Mouse (Mus musculus): ENCODE results near the gene Vcam1. TPM values are rescaled to one million over a fixed set of nuclear protein-coding genes. Genes with fewer than 3 reads are reported as not detected.

Vcam1 gene
- polyA plus RNA-seq, 1 experiment from 2014 or later: 78.2 TPM

DNA sequence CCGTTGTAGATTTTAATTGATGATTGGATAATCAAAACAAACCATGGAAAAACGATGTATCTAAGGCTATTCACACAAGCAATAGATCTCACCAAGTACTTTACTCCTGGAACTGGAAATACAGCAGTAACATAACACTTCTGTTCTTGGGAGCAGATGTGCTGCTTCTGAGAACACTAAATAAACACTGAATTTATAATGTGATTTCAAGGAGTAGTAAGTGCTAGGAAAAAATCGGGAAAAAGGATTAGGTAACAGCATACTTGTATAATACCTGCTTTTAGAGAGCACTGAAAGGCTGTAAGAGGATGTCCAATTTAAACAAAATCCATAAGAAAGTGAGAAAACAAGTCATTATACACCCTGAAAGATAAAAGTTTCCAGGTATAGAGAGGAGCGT lies 43.5 kb downstream of the Vcam1 start:
- no peaks in the 10 kb centered on the region for H3K27me3 ChIP-seq
- no peak overlapping the region for H3K27ac ChIP-seq
- WGBS: 74% methylated on average over 4 of the region's 4 CpGs
- ATAC-seq (replicated peaks; ENCODE audit: insufficient number of reproducible peaks, insufficient read depth, low FRiP score, low read depth): no peak
- H3K4me3 ChIP-seq: no peak overlapping the region
- no peak overlapping the region for H3K4me2 ChIP-seq
- H3K9ac ChIP-seq: no peak overlapping the region
- no peaks in the 10 kb centered on the region for H3K36me3 ChIP-seq
- peaks cover 2% of the 10 kb centered on the region for H3K4me1 ChIP-seq (replicated peaks)
- 0 out of 2 replicates have a peak, but pooled peaks cover 6% of the 10 kb centered on the region for H3K9me3 ChIP-seq (replicated peaks)

DNA sequence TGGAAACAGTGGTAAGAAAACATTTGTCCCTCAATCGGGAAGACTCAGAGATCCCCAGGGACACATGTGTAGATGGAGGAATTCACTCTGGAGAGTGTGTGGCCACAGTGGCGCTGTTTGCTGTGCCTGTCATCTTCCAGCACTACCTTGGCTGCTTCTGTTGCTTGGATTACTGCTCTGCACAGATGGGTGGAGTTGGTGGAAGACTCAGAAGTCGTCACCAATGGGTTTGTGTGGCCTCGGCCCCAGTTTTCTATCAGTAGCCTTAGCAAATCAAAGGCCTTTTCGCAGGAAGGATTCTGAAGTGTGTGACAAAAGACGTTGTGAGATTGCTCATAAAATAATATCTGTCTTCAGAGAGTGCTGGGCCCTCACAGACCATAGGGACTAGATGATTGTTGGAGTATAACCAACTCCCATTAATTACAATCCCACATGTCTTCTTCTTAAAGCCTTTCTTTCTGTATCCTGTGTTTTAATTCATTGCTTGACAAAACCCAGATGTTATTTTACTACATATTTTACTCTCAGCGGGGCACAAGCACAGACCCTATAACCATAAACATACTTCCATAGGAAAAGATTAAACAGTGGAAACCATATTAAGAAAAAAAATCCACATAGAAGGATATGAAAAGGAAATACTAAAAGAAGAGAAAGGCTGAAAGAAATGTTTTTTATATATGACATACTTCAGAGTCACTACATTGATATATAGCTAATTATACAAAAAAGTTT lies 48.4 kb downstream of the Vcam1 start:
- no peaks in the 10 kb centered on the region for H3K27me3 ChIP-seq
- peak; percentile 49; the same call in 1 of the 2 replicates for ATAC-seq (replicated peaks; ENCODE audit: insufficient number of reproducible peaks, insufficient read depth, low FRiP score, low read depth)
- H3K4me2 ChIP-seq: peak overlapping the region; percentile 38
- WGBS: 45% methylated on average over 7 of the region's 7 CpGs
- H3K36me3 ChIP-seq: no peaks in the 10 kb centered on the region
- H3K9ac ChIP-seq: no peak overlapping the region
- peaks cover 15% of the 10 kb centered on the region for H3K4me1 ChIP-seq (replicated peaks)
- H3K4me3 ChIP-seq: no peak overlapping the region
- no peaks in the 10 kb centered on the region for H3K9me3 ChIP-seq (replicated peaks)
- peak overlapping the region; percentile 62 for H3K27ac ChIP-seq

DNA sequence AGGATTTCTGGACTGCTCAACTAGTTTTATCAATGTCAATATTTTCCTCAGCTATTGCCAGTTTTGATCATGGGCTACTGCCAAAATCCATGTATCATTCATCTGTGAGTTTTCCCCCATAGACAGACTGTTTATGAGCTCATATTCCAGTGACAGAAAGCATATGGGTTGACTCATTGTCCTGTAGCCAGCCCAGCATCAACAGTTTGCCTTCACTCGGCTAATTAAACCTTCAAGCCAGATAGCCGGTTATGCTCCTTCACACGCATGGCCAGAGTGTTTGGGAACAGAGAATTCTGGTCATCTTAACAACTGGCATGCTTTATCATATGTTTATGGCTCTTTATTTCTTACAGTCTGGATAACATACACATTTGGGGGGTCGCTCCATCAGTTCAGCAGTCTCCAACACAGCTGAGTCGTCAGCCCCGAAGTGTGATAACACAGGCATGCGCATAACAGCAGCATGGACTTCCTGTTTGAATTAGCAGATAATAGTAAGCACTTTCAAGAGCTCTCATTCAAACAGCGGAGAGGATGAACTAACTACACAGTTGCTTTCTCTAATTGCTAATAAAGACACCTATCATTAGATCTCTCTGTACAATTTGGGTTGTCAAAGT lies 49.2 kb downstream of the Vcam1 start:
- WGBS: 18% methylated on average over 8 of the region's 8 CpGs
- peak overlapping the region; percentile 62 for H3K27ac ChIP-seq
- H3K9ac ChIP-seq: no peak overlapping the region
- ATAC-seq (replicated peaks; ENCODE audit: insufficient number of reproducible peaks, insufficient read depth, low FRiP score, low read depth): peak; percentile 78
- H3K9me3 ChIP-seq (replicated peaks): no peaks in the 10 kb centered on the region
- peaks cover 15% of the 10 kb centered on the region for H3K4me1 ChIP-seq (replicated peaks)
- H3K4me2 ChIP-seq: peak overlapping the region; percentile 38
- H3K36me3 ChIP-seq: no peaks in the 10 kb centered on the region
- no peaks in the 10 kb centered on the region for H3K27me3 ChIP-seq
- no peak overlapping the region for H3K4me3 ChIP-seq

DNA sequence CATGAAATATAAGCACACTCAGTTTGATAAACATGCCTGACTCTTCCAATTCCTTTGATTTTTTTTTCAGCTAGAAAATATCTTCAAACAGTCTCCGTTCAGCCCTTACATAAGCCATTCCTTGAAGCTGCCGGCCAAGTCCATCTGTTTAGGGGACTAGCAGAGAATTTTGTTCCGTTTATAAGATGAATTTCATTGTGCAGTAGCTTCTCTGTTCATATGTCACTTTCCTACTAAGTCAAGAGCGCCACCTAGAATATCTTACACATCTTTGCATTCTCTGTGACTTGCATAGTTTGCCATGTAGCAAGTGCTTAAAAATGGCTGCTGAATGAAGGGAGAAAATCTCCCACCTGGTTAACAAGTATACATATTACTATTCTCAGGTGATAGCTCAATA lies 51.0 kb downstream of the Vcam1 start:
- no peaks in the 10 kb centered on the region for H3K36me3 ChIP-seq
- no peak overlapping the region for H3K4me2 ChIP-seq
- H3K27ac ChIP-seq: no peak overlapping the region
- H3K9me3 ChIP-seq (replicated peaks): no peaks in the 10 kb centered on the region
- no peaks in the 10 kb centered on the region for H3K27me3 ChIP-seq
- no peak overlapping the region for H3K9ac ChIP-seq
- no peak overlapping the region for H3K4me3 ChIP-seq
- H3K4me1 ChIP-seq (replicated peaks): peaks cover 21% of the 10 kb centered on the region
- 63% methylated on average over 4 of the region's 4 CpGs for WGBS
- ATAC-seq (replicated peaks; ENCODE audit: insufficient number of reproducible peaks, insufficient read depth, low FRiP score, low read depth): no peak

DNA sequence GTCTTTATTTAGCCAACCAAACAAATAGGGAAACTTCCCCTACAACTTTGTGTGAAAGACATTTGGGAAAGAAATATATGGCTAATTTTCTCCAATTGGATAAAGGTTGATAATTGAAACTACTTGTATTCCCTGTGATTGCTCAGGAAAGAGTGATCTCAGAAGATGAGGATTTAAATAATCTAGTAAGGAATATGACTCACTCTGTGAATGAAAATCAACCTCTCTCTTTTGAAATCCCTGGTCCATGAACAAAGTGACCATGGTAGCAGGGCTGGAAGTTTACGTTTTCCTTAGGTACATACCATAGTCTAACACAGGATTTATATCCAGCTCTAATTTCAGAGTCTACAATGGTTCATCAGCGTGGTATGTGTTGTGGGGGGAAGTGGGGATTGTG lies 52.7 kb downstream of the Vcam1 start:
- Histone ChIP-seq H3K4me1 (replicated peaks) (peaks cover 23% of the 10 kb centered on the region), H3K9me3 (replicated peaks) (no peaks in the 10 kb centered on the region), H3K9ac (no peak overlapping the region), H3K27me3 (no peaks in the 10 kb centered on the region), H3K4me3 (no peak overlapping the region), H3K27ac (no peak overlapping the region), H3K4me2 (no peak overlapping the region), H3K36me3 (no peaks in the 10 kb centered on the region)
- WGBS: 75% methylated on average over 2 of the region's 2 CpGs
- no peak for ATAC-seq (replicated peaks; ENCODE audit: insufficient number of reproducible peaks, insufficient read depth, low FRiP score, low read depth)

DNA sequence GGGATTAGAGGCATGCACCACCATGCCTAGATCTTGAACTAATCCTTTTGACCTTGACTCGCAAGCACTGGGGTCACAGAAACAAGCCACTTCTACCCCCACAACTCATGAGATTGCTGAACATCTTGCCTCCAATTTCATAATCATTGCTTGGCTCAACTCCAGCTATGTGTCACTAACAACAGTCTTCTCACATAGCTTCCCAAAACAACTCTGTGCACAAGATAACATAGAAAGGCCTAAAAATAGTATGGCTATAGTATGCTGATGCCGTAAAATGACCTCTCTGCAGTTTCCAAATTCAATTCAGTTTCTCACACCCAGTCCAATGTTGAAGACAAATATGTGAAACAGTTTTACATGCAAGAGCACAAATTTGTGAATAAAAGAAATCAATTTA lies 56.9 kb downstream of the Vcam1 start:
- peak; percentile 58; the same call in 1 of the 2 replicates for ATAC-seq (replicated peaks; ENCODE audit: insufficient number of reproducible peaks, insufficient read depth, low FRiP score, low read depth)
- H3K4me1 ChIP-seq (replicated peaks): peaks cover 19% of the 10 kb centered on the region
- no peak overlapping the region for H3K9ac ChIP-seq
- no peaks in the 10 kb centered on the region for H3K9me3 ChIP-seq (replicated peaks)
- H3K27me3 ChIP-seq: no peaks in the 10 kb centered on the region
- peak overlapping the region; percentile 77 for H3K27ac ChIP-seq
- H3K4me3 ChIP-seq: no peak overlapping the region
- H3K4me2 ChIP-seq: no peak overlapping the region
- no peaks in the 10 kb centered on the region for H3K36me3 ChIP-seq
- WGBS: 30% methylated on average over 2 of the region's 2 CpGs

DNA sequence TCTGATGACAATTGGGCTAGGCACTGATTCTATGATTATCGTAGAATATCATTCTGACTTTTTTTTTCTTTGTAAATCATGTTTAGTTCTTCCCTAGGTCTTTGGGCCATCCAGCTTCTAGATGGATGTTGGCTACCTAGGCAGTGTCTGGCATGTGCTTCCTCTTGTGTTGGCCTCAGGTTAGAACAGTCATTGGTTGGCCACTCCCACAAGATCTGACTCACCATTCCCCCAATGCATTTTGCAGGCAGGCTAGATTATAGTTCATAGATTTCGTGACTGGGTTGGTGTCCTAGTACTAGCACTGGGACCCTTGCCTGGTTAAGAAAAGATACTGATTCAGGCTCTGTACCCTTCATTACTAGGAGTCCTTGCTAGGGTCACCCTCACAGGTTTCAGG lies 67.3 kb downstream of the Vcam1 start:
- Histone ChIP-seq H3K9me3 (replicated peaks) (no peaks in the 10 kb centered on the region), H3K4me2 (no peak overlapping the region), H3K27ac (no peak overlapping the region), H3K27me3 (no peaks in the 10 kb centered on the region), H3K4me1 (replicated peaks) (no peaks in the 10 kb centered on the region), H3K36me3 (no peaks in the 10 kb centered on the region), H3K9ac (no peak overlapping the region), H3K4me3 (no peak overlapping the region)
- WGBS: 80% methylated on average over 2 of the region's 2 CpGs
- ATAC-seq (replicated peaks; ENCODE audit: insufficient number of reproducible peaks, insufficient read depth, low FRiP score, low read depth): no peak

DNA sequence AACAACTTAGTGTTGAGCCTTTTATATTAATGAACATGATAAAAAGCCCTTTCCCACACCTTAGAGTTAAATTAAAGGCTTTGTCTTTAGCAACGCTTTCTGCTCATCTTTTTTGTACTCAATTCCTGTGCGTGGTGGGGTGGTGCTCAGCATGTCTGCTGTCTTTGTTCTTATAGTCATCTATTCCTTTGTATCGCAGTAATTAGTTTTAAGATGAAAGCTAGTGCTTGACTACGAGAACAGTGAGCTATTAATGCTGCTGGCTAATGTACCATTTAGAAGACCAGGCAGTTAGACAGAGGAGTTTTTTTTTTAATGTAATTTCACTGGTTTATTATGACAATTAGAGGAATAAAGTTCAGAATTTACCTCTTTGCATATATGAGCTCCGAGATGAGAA lies 69.2 kb downstream of the Vcam1 start:
- no peak overlapping the region for H3K4me2 ChIP-seq
- no peak overlapping the region for H3K27ac ChIP-seq
- no peaks in the 10 kb centered on the region for H3K27me3 ChIP-seq
- H3K9ac ChIP-seq: no peak overlapping the region
- H3K4me1 ChIP-seq (replicated peaks): no peaks in the 10 kb centered on the region
- no peaks in the 10 kb centered on the region for H3K36me3 ChIP-seq
- ATAC-seq (replicated peaks; ENCODE audit: insufficient number of reproducible peaks, insufficient read depth, low FRiP score, low read depth): no peak
- WGBS: 85% methylated on average over 5 of the region's 5 CpGs
- H3K4me3 ChIP-seq: no peak overlapping the region
- H3K9me3 ChIP-seq (replicated peaks): no peaks in the 10 kb centered on the region

Other genes with a start within 250 kb of the Vcam1 start
- 15.2 and 22.0 TPM in 2 replicates for gene Dph5, start 241.9 kb downstream of the Vcam1 start, polyA plus RNA-seq (2015; fragmentation: Nextera tagmentation; extraction: Ambion mirVana)
- gene Slc30a7, start 122.3 kb downstream of the Vcam1 start, polyA plus RNA-seq (2015; fragmentation: Nextera tagmentation; extraction: Ambion mirVana): 13.8 and 20.1 TPM in 2 replicates
- 17.7 and 19.0 TPM in 2 replicates for gene Extl2, start 122.2 kb downstream of the Vcam1 start, polyA plus RNA-seq (2015; fragmentation: Nextera tagmentation; extraction: Ambion mirVana)
- gene Gpr88, start 123.8 kb upstream of the Vcam1 start, polyA plus RNA-seq (2015; fragmentation: Nextera tagmentation; extraction: Ambion mirVana): 0.34 and 0.35 TPM in 2 replicates